Mouse (Mus musculus) heart, adult 18-20 months (tissue): Measurements from ENCODE around the gene BC024978. TPM values are rescaled to one million over a fixed set of nuclear protein-coding genes. Genes with fewer than 3 reads are reported as not detected.
"Not testable (repeated sequence)": the region's sequence is repeated elsewhere in the genome, so short reads cannot be mapped to it uniquely, and the experiment has no call there.

ENCODE experiments used
- DNase-seq, 2 experiments: peaks; one replicate each; pipeline ENCODE4 v3.0.0; 2021 to 2022; ENCODE audit warnings: mixed read lengths in 1 of 2
- total RNA-seq, 2 experiments: library from RNA; stranded (reverse); gene quantifications; 2 replicates each; pipeline ENCODE4 v1.2.3; 2021

BC024978 gene
- total RNA-seq, 2 experiments from 2014 or later = 10.8 to 15.7 TPM

DNA sequence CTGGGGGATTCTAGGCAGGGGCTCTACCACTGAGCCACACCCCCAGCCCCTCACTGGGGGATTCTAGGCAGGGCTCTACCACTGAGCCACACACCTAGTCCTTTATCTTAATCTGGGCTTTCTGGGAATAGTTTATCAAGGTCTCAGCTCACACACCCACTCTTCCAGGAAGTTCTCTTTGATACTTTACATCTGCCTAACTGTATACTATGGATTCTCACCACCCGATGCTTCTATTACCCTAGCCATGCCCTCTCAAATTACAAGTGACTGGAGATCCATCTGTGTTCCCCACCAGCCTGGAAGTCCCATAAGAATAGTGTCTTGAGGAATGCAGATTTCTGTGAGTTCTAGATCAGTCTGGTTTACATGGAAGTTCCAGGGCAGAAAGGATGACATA lies 27.0 kb downstream of the BC024978 start:
- no peak for DNase-seq

GRCm38 (mm10) chr7:27224877-27225575 lies 29.4 kb downstream of the BC024978 start:
- peak; percentile 41 to 57 for DNase-seq

- DNase-seq = no peak
Measured at GRCm38 (mm10) chr7:27227276-27227675, 31.7 kb downstream of the BC024978 start.

DNA sequence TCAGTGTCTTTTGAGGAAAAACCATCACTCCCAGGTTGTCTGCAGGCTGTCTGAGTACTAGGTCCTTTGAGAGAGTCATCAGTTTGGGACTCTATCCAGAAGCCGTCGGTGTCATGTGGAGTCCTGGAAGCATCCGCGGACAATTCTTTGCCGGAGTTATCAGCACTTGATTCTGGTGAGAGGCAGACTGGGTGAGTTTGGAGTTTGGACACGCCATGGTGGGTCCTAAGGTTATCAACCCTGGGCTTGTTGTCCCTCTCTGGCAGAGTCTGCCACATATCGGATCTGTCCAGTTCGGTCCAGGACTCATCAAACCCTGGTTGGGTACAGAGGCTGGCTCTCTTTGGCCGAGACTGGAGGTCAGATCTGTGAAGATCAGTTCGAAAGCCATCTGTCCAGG lies 32.1 kb downstream of the BC024978 start:
- no peak for DNase-seq

DNA sequence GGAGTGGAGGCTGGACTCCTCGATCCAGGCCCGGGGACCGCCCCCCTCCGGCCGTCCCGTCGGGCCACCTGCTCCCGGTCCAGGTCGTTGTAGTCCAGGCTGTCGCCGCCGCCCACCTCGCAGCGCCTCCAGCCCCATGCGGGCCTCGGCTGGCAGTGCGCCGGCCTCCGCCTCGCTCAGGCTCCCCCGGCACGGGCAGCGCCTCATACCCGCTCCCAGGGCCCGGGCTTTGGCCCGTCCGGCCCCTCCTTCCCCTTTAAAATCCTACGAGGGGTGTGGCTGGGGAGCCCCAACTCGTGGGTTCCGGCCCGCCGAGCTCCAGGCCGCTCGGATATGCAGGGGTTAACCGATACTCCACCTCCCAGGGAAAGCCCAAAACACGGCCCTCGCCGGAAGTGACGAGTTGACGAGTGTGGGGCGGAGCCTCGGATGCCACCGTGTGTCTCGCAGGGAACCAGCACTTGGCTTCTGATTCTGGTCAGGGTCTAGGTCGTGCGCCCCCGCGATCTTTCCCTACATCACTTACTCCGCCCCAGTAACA lies 32.8 kb downstream of the BC024978 start, which contains the start of gene Itpkc:
Itpkc (minus strand) TSS at position 381 of the 541 bp plus-strand sequence.
- DNase-seq = peak; percentile 95 to 96

GRCm38 (mm10) chr7:27228865-27229264 lies 33.3 kb downstream of the BC024978 start:
- no peak for DNase-seq

DNA sequence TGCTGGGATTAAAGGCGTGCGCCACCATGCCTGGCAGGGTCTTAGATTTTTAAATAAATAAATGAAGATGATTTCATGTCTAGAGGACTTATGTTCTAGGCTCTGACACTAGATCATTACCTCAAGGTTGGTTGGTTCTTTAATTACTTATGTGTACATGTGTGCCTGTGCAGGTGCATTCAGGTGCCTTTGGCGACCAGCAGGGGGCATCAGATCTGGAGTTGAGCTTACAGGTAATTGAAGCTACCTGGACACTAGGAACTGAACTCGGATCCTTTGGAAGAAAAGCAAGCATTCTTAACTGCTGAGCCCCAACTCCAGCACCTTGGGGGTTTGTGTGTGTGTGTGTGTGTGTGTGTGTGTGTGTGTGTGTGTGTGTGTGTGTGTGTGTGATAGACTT lies 35.2 kb downstream of the BC024978 start:
- DNase-seq = no peak

DNA sequence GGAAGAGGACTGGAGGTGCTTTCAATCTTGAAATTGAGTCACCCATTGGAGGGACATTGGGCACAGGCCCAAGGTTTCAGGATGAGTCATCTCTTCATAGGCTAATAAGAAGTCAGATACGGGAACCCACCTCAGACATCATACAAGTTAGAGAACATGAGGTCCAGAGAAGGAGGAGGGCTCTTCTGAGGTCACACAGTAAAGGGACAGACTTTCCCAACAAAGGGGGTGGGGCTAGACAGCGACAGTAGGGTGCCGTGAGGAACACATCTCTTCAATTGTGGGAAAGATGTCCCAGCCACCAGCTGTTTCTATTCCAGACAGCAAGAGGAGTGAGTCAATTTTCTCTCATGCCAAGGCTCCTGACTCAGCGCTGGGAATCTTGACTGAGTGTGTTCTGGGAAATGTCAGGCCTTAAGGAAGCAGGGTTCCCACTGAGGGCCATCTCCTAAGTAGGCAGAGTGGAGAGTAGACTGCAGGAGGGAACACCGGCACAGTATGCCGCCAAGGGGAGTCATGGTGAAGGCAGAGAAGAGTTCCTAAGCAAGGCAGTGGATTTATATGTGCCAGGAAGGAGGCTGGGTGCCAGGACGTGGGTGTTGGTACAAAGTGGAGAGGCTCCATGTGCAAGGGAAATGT lies 36.2 kb downstream of the BC024978 start:
- peak; percentile 70 to 81 for DNase-seq

- peak; percentile 97 for DNase-seq
Measured at GRCm38 (mm10) chr7:27232781-27233281, 37.2 kb downstream of the BC024978 start, which contains the start of gene Coq8b. Gene Coq8b (plus strand): TSS chr7:27233023.

DNA sequence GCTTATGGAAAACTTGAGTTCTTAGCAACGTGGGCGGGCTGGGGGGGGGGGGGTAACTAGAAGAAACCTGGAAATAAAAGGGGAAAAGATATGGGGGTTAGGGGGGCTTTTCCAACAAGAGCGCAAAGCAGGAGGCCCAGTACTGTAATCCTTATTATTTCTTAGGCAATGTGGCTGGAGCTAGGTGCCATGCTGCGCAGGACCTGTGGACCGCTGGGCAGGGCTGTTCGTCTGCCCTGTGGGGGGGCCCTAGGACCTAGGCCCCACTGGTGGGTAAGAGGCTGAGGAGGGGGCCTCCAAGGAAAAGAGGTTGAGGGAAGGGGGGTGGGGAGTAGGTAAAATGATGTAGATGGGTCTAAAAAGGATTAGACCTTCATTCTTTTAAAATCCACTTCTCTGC lies 37.7 kb downstream of the BC024978 start:
- DNase-seq = no peak

DNA sequence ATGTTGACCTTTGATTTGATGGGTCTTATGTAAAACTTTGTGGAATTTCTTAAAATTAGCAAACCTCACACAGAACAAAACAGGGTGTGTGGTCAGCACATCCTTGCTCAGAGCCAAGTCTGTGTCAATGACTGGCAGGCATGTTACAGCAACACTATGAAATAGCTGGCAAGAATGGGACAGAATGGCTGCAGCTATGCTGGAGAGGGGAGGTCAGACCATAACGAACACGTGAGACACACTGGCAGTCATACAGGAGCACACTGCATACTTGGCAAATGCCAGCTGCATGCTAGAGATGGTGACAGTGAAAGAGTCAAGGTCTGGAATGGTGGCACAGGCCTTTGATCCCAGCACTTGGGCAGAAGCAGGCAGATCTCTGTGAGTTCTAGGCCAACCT lies 40.1 kb downstream of the BC024978 start:
- no peak for DNase-seq

DNA sequence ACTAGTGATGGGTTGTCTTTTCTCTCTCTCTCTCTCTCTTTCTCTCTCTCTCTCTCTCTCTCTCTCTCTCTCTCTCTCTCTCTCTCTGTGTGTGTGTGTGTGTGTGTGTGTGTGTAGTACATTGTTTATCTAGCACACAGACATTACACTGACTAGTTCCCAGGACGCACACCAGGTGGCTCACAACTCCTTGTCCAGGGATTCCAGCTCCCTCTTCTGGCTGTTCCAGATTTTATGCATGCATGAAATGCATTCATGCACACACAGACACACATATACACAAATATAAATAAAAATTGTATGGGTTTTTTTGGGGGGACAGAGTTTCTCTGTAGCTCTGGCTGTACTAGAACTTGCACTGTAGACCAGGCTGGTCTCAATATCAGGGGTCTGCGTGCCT lies 41.9 kb downstream of the BC024978 start:
- no peak for DNase-seq

GRCm38 (mm10) chr7:27238568-27238967 lies 43.0 kb downstream of the BC024978 start:
- DNase-seq = peak in 1 of 2 experiments; percentile 41

GRCm38 (mm10) chr7:27243211-27243610 lies 47.6 kb downstream of the BC024978 start:
- DNase-seq = no peak

- not testable (repeated sequence) for DNase-seq
Measured at GRCm38 (mm10) chr7:27244088-27244487, 48.5 kb downstream of the BC024978 start.

GRCm38 (mm10) chr7:27249146-27249545 lies 53.6 kb downstream of the BC024978 start:
- DNase-seq = peak in 1 of 2 experiments; percentile 37

GRCm38 (mm10) chr7:27249928-27250327 lies 54.3 kb downstream of the BC024978 start:
- DNase-seq = no peak

GRCm38 (mm10) chr7:27251946-27252345 lies 56.4 kb downstream of the BC024978 start:
- DNase-seq = no peak

GRCm38 (mm10) chr7:27255721-27256120 lies 60.1 kb downstream of the BC024978 start:
- DNase-seq = peak in 1 of 2 experiments; percentile 33

- DNase-seq = peak; percentile 47 to 64
Measured at GRCm38 (mm10) chr7:27257046-27257851, 61.7 kb downstream of the BC024978 start.

- DNase-seq = no peak
Measured at GRCm38 (mm10) chr7:27257852-27258204, 62.2 kb downstream of the BC024978 start.

- DNase-seq = peak; percentile 93 to 96
Measured at GRCm38 (mm10) chr7:27258205-27258899, 62.8 kb downstream of the BC024978 start, which contains the start of gene Numbl. Gene Numbl (plus strand): TSS chr7:27258433.
